Mouse (Mus musculus): Measurements from ENCODE around the gene 2010111I01Rik.

DNA sequence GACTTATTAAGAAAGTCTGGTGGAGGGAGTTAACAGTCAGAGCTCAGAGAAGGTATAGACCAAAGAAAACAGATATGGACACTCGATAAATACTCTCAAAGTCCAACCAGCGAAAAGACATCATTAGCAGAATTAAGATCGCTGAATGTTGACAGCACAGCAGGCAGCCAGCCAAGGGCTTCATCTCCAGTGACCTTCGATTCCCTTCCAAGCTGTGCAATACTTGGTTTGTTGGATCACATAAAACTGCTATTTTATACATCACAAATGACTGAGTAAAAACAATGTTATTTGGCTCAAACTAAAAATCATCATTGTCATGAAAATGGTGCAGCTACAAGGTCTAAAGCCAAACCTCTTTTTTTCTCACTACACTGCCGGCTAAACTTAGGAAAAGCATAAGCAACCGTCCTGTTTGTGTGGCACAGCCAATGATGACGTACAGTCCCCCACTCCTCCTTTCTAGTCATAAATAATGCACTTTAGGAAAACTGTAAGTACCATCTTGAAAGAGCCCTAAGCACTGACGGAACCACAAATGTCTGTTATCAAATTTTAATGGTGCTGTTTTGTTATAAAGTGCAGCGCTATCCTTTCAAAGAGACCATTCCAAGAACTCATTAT is 34.8 kb upstream of the 2010111I01Rik start:
- TF ChIP-seq POLR2A (IDR thresholded peaks at IDR 0.05; ENCODE audit: low read depth, low read length) = no peak
- no peak for TF ChIP-seq MEF2A (IDR thresholded peaks at IDR 0.05; ENCODE audit: borderline replicate concordance, low read depth, low read length)
- TF ChIP-seq JUND (conservative IDR thresholded peaks at IDR 0.05; ENCODE audit: low read depth, low read length) = no peak
- TF ChIP-seq SMC3 (IDR thresholded peaks at IDR 0.05; ENCODE audit: low read depth, low read length) = no peak
- TF ChIP-seq EP300 (IDR thresholded peaks at IDR 0.05; ENCODE audit: low read length) = no peak
- TF ChIP-seq ZMIZ1 (IDR thresholded peaks at IDR 0.05; ENCODE audit: low read depth, low read length) = no peak
- TF ChIP-seq RAD21 (IDR thresholded peaks at IDR 0.05; ENCODE audit: low read depth, low read length) = no peak
- no peak for TF ChIP-seq NRF1 (IDR thresholded peaks at IDR 0.05; ENCODE audit: low read depth, low read length)
- TF ChIP-seq ZC3H11A (IDR thresholded peaks at IDR 0.05; ENCODE audit: low read depth, low read length) = no peak

All from CH12.LX (cell line).